Mouse (Mus musculus) adrenal gland, postnatal 10 days (tissue): ENCODE data around the gene D030056L22Rik. TPM values are rescaled to one million over a fixed set of nuclear protein-coding genes. Genes with fewer than 3 reads are reported as not detected.

Experiments
- DNase-seq: peaks from one replicate; pipeline ENCODE4 v3.0.0; 2021; ENCODE audit warnings: mixed read lengths
- long read RNA-seq, 2 experiments: library from polyadenylated mRNA; stranded (forward); transcript quantifications; one replicate each; pipeline ENCODE4 v2.0.0; 2021
- total RNA-seq, 2 experiments: library from RNA; stranded (reverse); gene quantifications; 2 replicates each; pipeline ENCODE4 v1.2.3; 2021

Gene D030056L22Rik
- 10 to 100 TPM; 12.7 to 13.0 TPM for total RNA-seq
- long read RNA-seq, experiment 1, transcript D030056L22Rik-201 (2 exons, 1,631 nt), result minor isoform, 6 of 37 reads
- long read RNA-seq, experiment 1, transcript D030056L22Rik-202 (2 exons, 1,677 nt), result major isoform, 28 of 37 reads
- long read RNA-seq, experiment 1, partial matches to known transcripts, result 3 of 37 reads
- long read RNA-seq, experiment 1, other reads (novel, unspliced or antisense), result 0 of 37 reads
- long read RNA-seq, experiment 2, transcript D030056L22Rik-202 (2 exons, 1,677 nt), result major isoform, 16 of 18 reads
- long read RNA-seq, experiment 2, partial matches to known transcripts, result 0 of 18 reads
- long read RNA-seq, experiment 2, other reads (novel, unspliced or antisense), result 0 of 18 reads

DNA sequence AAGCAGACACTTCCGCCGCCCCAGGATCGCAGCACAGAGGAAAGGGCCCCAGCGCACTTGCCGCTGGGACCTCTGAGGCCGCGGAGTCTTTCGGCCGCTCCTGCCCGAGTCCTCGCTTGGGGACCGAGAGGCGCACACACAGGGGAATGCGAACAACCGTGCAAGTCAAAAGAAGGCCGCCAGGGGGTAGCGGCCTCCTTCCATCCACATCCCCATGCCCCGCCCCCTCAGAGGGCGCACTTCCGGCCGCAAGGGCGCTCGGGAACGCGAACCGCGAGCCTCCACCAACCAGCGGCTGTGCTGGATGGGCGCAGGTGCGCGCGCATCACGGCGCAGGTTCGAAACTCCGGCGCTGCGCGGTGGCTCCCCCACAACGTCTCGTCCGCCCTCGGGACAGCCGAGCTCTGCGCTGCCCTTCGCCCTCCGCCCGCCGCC lies at the start of gene D030056L22Rik:
TSS of gene D030056L22Rik (plus strand) at position 328 of the 435 bp plus-strand sequence.
- peak; percentile 99 for DNase-seq

DNA sequence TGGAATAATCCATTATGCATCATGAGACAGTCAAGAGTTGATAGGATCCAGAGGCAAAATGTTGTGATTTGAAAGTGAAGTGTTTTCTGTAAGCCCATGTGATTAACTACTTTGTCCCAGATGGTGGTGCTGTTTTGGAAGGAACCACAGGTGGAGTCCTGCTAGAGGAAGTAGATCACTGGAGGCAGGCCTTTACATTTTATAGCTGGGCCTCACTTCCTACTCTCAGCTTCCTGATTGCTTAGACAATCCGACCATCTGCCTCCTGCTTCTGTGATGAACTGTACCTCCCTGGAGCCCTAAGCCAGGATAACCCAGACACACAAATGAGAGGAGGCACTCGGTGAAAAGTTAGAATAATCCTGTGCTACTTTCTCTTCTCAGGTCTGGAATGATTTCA lies 49.1 kb upstream of the D030056L22Rik start:
- DNase-seq, result no peak

DNA sequence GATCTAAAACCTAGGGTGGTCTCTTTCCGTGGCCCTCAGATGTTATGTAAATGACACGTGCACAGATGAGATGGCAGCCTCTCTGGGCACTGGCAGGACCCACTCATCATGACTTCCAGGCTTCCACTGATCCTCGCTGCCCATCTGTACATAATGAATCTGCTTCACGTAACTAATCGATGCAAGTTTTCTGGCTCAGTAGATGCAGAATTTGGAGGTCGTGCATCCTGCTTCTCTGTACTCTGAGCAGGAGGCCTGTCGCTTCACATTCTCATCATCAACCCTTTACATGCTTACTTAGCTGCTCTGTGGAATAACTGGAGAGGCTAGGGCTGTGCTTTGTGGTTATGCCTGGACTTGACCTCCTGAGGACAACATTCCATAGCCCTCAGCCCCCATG lies 46.0 kb upstream of the D030056L22Rik start:
- no peak for DNase-seq

DNA sequence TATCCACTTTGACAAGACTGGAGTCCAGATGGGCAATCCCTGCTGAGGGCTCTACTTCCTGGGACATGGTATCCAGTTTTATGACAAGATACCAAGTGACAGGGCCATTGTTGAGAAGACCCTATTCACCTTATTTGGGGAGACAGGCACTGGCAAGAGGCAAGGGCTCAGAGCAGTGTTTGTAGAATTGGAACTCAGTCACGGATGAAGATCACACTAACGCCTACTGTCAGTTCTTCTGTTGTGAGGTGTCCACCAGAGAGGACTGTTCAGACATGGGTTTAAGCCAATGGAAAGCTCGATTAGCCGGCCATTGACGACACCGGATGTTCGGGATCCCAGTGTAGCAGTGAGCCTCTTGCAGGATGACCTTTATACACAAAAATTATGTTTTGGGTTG lies 43.4 kb upstream of the D030056L22Rik start:
- DNase-seq, result no peak

DNA sequence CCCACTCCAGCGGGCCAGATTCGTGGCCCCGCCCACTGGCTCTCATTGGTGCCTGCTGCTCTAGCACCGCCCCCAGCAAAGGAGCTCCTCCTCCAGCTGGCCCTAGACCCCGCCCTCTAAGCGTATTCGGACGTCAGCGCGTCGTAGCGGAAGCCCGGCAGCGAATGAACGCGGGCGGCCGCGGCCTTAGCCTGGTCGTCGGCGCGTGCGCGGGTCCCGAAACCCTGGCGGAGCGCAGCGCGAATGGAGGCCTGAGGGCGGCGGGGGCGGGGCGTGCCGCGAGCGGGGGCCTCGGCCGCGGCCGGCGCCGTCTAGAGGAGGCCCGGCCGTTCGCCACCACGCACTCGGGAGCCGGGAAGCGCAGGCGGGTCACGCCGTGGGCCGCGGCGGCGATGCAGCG lies 42.4 kb upstream of the D030056L22Rik start, which contains the start of gene Carnmt1:
TSS of gene Carnmt1 (plus strand) at position 157 of the 400 bp plus-strand sequence.
- peak; percentile 99 for DNase-seq

DNA sequence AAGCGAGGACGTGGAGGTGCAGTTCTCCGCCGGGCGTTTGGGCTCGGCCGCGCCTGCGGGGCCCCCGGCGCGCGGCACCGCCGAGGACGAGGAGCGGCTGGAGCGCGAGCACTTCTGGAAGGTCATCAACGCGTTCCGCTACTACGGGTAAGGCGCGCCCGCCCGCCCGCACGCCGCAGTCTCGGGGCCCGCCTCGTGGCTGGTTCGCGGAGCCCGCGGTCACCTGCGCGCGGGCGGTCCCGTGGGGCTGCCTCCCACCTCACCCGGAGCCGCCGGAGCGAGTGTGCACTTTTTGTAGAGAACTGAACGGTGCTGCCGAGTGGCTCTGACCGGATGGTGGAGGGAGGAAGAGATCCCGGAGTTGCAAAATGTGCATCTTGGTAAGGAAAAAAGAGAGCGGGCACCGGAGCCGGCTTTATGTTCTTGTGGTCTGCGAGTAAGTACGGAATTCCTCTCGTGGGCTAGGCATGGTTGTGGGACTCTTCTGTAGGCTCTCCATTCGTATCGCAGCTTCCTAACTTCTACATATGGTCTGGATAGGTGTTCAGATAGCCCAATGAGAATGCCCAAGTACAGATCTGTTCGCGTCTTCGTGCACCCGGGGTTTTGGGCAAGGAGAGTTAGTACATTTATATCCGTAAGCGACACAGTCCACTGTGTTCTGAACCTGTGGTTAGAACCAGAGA lies 41.8 kb upstream of the D030056L22Rik start:
- peak; percentile 59 for DNase-seq

DNA sequence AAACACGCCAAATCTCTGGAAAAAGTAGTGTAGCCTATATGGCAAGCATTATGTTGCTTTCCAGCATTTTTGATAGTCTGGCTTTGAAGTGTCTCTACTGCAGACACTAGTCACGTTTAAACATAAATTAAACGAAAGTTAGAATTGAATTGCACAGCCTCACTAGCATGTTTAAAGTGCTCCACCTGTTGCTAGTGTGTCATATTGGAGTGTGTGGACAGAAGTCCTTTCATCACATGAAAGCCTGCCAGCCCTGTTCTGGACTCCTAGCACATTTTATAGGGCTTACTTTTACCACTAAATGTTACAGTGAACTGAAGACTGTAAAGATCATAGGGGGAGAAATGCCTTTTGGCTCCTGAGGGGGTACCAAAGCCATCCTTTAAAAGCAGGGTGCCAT lies 40.5 kb upstream of the D030056L22Rik start:
- no peak for DNase-seq

DNA sequence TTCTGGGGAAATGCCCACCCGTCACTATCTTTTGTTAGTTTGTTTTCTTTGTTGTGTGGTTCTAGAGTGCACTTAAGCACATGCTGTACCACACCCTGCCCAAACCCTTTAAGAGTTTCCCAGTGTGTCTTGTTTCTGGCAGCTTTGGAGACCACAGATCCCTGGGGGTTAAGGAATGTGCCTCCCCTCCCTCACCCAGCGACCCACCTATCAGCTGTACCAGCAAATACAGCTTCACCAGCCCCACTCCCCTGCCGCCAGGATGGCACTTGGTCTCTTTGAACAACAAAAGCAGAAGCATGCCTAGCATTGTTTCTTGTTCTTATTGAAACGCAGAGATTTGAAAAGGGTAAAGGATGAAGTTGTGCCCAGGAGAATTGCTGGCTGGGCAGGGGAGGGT lies 39.9 kb upstream of the D030056L22Rik start:
- DNase-seq, result no peak

DNA sequence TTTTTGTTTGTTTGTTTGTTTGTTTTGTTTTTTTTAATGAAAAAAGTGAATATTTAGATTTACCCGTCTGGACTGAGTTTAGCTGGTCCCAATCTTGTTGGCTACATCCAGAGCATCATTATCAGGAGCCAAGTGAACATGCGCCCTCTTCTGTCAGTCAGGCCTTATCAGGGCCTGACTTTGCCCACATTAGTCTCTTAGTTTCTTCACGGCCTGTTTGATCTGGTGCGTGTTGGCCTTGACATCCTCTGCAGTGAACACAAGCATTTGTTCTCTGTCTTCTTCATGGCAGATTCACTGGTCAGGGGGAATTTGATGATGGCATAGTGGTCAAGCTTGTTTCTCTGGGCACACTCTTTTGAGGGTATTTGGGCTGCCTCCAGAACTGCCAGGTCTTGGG lies 30.9 kb upstream of the D030056L22Rik start:
- peak; percentile 20 for DNase-seq

DNA sequence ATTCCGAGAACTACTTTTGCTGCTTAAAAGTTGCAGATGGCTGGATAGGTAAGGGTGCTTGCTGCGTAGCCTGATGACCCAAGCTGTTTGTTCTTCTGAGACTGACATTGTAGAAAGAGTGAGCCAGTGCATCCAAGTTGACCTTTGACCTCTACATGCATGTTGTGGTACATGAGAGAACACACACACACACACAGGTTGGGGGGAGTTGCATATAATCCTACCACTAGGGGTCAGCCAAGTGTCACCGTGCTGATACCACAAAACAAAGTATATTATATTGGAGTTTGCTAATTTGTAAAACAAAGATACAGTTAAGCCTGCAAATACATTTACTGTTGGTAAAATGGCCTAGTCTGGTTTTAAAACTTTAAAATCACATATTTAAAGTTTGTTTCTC lies 25.4 kb upstream of the D030056L22Rik start:
- DNase-seq, result peak; percentile 60

DNA sequence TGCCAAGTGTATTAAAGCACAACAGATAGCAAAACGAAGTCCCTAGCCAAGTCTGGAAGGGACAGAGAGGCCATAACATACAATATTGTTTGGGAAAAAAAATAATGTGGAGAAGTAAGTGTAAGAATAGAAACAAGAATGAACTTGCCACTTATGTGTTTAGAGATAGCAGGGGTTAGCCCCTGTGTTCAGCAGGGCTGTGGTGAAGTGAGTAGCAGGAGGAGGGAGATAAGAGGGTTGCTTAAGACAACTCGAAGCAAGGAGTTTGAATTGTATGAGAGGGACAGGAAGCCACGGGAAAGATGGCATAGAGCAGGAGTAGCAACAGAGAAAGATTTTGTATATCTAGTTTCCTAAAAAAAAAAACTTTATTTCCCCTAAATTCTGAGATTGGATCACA lies 20.8 kb upstream of the D030056L22Rik start:
- DNase-seq, result no peak

DNA sequence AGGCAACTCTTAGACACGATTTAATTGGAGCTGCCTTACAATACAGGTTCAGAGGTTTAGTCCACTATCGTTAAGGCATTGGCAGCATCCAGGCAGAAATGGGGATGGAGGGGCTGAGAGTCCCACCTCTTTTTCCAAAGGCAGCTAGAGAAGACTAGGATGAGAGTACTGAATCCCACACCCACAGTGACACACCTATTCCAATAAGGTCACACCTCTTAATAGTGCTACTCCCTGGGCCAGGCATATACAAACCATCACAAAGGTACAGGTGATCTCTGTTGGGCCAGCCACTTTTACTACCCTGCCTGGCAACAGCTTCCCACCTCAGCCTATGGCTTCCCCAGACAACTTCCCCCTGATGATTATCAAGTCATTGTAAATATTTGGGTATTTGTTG lies 20.2 kb upstream of the D030056L22Rik start:
- DNase-seq, result no peak

DNA sequence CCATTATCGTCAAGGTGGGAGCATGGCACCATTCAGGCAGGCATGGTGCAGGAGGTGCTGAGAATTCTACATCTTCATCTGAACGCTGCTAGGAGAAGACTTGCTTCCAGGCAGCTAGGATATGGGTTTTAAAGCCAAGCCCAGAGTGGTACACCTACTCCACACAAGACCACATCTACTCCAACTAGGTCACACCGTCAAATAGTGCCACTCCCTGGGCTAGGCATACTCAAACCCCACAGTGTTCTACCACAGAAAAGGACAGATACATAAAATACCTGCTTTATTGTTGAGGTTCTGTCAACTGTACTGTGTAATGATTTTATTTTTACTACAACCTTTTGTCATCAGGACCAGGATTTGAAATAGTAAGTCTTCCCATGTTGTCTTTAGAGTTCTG lies 17.9 kb upstream of the D030056L22Rik start:
- no peak for DNase-seq

DNA sequence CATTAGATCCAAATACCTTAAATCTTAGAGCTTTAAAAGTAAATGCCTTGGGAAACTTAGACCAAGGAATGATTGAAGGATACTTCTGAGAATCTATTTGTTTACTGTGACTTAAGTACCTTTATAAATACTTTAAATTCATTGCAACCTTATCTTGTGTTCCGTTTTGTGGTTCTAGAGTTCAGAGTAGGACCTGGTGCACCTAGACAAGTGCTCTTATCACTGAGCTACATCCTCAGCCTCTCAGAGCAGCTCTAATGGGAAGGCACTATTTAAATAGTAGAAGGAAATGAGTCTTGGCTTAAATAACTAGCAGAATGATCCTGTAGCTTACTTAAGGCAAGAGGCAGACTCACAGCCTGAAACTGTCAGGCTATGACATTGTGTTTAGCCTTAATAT lies 17.4 kb upstream of the D030056L22Rik start:
- DNase-seq, result no peak

DNA sequence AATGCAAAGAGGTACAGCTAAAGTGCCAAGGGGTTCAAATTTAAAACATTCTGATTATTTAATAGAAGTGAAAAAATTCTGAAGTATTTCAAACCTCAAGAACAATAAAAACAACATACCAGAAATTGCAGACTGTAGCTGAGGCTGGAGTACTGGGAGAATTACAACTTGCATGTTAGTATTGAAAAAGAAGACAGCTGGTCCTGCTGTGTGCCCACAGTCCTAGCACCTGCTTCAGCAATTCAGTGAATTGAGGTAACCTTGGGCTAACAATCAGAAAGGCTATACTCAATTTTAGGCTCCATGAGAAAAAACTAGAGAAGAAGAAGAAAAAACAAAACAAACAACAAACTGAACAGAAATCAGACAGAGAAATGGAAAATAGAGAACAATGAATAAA lies 4.9 kb upstream of the D030056L22Rik start:
- no peak for DNase-seq

DNA sequence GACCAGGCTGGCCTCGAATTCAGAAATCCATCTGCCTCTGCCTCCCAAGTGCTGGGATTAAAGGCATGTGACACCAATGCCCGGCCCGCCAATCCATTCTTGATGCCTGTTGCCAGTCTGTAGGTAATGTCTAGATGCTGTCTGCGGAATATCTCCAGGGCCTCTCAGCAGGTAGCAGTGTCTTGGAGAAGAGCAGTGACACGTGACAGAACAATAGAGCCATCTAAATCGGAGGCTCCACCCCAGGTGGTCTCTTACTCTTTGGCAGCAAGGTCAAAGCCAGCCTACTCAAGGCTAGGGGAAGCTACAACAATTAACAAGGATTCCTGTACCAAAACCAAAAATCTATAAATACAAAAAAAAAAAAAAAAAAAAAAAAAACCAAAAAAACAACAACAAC lies 2.1 kb upstream of the D030056L22Rik start:
- DNase-seq, result no peak

DNA sequence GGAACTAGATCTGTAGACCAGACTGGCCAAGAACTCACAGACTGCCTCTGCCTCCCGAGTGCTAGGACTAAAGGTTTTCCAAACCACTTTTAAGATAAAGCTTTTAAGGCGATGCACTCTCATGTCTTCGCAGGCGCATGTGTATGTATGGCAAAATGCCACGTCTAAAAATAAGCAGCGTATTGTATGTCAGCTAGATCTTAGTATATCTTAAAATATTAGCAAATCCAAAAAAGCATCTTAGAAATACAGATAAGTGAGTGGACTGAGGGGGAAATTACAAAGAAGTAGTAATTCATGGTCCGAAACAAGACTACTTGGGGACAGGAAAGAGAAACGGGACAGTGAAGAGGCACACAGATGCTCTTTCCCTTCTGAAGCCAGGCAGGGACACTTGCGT lies 1.4 kb upstream of the D030056L22Rik start:
- DNase-seq, result no peak

DNA sequence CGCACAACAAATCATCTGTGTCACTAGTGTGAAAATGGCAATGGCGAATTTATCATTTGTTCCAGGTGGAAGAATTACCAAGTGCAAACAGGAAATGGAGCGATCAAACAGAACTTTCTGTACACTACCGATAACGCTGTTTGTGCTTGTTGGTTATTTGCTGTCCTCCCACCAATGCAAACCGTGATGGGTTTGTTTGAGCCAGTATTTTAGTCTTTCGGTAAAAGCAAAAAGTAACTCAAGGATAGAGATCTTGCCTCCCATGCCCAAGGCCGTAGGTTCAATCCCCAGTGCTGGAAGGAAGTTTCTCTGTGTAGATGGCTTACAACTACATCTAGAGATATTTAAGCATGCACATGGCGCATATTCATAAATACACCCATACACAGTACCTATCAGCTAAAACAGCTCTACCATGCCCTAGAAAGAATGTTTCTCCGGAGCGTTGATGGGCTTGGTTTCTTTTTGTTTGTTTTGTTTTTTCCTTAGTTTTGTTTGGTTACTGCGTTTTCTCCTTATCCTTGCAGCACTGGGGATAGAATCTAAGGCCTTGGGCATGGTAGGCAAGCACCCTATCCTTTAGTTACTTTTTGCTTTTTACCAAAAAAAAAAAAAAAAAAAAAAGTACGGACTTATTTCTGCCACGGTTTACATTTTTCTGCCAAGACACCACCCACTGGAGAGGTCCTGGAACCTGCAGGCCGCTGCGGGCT lies 684 bp upstream of the D030056L22Rik start:
- DNase-seq, result no peak

DNA sequence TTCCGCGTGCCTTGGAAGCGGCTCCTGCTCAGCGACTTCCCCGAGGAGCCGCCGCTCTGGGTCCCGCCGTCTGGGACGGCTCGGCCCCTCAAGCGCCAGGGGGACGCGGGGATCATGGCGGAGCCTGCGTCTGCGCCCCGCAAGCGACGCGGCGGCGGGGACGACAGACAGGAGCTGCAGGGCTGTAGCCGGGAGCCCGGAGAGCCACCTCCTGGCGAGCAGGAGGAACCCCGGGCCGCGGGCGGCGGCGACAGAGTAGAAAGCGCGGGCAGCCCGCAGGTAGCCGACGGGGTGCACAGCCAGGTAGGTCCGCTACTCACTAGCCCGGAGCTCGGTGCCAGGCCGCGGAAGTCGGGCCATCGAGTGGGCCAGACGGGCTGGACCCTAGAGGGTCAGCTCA lies 364 bp downstream of the D030056L22Rik start:
- DNase-seq, result peak; percentile 65

DNA sequence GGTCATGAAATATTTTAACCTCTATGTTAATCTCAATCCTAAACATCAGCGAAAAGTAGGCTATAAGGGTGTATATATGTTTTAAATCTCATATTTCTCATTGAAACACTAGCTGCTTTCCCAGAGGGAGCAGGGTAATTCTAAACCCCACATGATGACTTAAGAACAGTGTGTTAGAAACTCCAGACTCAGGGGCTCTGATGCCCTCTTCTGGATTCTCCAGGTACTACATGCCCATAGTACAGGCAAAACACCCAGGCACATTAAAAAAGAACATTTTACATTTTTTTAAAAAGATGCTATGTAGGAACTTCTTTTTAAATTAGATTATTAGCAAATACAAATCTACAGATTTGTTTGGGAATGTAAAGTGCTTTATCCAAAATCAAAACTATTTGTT lies 3.4 kb downstream of the D030056L22Rik start:
- peak; percentile 77 for DNase-seq

DNA sequence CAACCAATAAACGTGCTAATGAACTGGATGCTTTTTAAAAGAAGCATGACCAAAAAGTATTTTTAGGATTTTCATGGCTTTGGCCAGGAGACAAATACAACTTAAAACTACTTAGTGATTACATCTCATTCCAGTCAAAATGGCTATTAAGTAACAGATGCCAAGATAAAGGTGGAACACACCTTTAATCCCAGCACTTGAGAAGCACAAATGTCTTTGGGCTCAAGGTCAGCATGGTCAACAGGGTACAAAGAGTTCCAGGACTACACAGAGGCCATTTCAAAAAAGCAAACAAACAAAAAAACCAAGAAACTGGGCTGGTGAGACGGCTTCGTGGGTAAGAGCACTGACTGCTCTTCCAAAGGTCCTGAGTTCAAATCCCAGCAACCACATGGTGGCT lies 7.3 kb downstream of the D030056L22Rik start:
- DNase-seq, result no peak

DNA sequence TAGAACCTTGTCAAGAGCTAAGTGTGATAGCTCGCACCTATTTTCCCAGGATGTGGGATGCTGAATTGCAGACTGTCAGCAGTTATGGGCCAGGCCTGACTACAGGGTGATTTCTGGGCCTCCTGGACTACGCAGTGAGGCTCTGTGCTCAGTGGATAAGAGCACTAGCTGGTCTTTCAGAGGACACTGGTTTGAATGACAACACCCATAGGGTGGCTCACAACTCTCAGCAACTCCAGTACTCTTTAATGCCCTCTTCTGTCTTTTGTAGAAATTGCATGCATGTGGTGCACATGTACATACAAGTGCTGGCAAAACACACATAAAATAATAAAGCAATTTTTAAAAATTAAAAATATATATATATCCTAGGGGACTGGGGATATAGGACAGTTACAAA lies 12.2 kb downstream of the D030056L22Rik start:
- no peak for DNase-seq

DNA sequence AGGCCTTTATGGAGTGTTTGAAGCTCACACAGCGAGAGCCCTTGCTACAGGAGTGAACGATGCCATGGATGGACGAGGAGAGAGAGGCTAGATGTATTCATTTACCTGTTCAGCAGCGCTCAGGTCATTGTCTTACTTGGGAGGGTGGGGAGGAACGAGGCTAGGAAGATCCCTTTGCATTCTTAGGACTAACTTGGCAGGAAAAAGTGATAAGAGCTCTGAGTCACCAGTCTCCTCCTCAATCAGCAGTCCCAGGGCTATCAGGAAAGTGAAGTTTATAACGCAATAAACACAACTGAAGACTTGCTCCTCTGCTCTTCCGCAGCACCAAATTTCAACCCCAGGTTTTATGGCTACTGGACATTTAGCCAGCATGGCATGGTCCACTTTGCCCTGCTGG lies 17.3 kb downstream of the D030056L22Rik start:
- DNase-seq, result no peak
